In genomic region chr16:24560998-24561397, GRCm38 (mm10) we compare ENCODE assay signal across 21 mouse cellular contexts.
"Had no signal": no experiment of that assay in that cellular context is flagged by ENCODE, and none has a peak within 500 bp of the region (broad histone marks: within the 10 kb centered on the region; RNA-seq: fewer than 3 reads in every experiment).

No protein-coding gene starts in this region.

- H3K9me3 ChIP-seq: hindbrain, embryonic 10.5 days; hindbrain, embryonic 12.5 days; intestine, embryonic 15.5 days; kidney, embryonic 15.5 days; limb, embryonic 13.5 days; limb, embryonic 15.5 days; liver, embryonic 12.5 days had no signal

- H3K4me1 ChIP-seq: hindbrain, embryonic 10.5 days; hindbrain, embryonic 12.5 days; liver, embryonic 12.5 days had no signal

- H3K9ac ChIP-seq: hindbrain, embryonic 12.5 days; hindbrain, embryonic 14.5 days; intestine, embryonic 15.5 days; kidney, embryonic 15.5 days; limb, embryonic 13.5 days; limb, embryonic 15.5 days; liver, embryonic 12.5 days; liver, embryonic 14.5 days had no signal

- H3K27ac ChIP-seq: hindbrain, embryonic 10.5 days; hindbrain, embryonic 12.5 days; hindbrain, embryonic 14.5 days; intestine, embryonic 15.5 days; kidney, embryonic 15.5 days; kidney, postnatal 0 days; limb, embryonic 13.5 days; limb, embryonic 15.5 days; liver, embryonic 12.5 days; liver, embryonic 14.5 days had no signal

- H3K36me3 ChIP-seq: hindbrain, embryonic 10.5 days; hindbrain, embryonic 12.5 days; intestine, embryonic 15.5 days; kidney, embryonic 15.5 days; limb, embryonic 15.5 days; liver, embryonic 12.5 days had no signal

- DNase-seq: gastrocnemius, postnatal 10 days; gastrocnemius, postnatal 25 days; heart, postnatal 4 days; kidney, adult 2 months; kidney, adult 9 months; kidney, postnatal 14 days; kidney, postnatal 36 days; layer of hippocampus, adult 9-11 months; layer of hippocampus, postnatal 36 days; left cerebral cortex, postnatal 4 days had no signal

- H3K27me3 ChIP-seq: hindbrain, embryonic 12.5 days; intestine, embryonic 15.5 days; kidney, embryonic 15.5 days; limb, embryonic 13.5 days; limb, embryonic 15.5 days; liver, embryonic 12.5 days had no signal

- H3K4me2 ChIP-seq: heart, embryonic 11.5 days; hindbrain, embryonic 12.5 days; hindbrain, embryonic 14.5 days; intestine, embryonic 15.5 days; kidney, embryonic 15.5 days; limb, embryonic 13.5 days; limb, embryonic 15.5 days; liver, embryonic 12.5 days had no signal

- H3K4me3 ChIP-seq: hindbrain, embryonic 10.5 days; hindbrain, embryonic 12.5 days; intestine, embryonic 15.5 days; kidney, embryonic 15.5 days; limb, embryonic 13.5 days; limb, embryonic 15.5 days; liver, embryonic 12.5 days had no signal
